Comparison of ENCODE assay signal across 19 mouse cellular contexts in the genomic region with DNA sequence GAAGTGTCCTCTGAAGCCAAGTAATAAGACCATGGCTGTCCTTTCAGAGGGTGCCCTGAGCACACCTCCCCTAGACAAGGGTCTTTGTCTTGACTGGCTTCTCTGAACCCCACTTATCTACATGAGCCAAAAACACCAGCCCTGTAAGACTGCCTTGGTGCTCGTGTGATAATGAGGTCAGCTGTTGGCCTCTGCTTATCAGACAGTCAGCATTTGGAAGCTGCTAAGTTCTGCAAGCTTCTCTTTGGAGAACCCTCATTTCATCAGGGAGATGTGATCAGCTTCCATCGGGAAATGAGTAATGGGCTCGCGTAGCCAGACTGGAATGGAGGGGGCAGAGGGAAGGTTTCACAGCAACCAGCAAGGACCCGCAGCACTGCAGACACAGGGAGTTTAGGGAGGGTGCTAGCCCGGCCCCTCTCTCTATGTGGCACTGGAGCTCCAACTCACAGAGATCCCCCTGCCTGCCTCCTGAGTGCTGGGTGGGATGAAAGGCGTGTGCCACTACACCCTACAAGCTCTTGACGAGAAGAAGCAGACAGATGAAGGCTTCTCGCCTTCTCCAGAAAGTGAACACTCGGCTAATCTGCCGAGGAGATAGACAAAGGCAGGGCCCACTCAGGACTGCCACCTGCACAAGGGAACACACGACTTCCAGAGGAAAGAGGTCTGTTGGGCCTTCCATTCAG. TPM values are rescaled to one million over a fixed set of nuclear protein-coding genes. Genes with fewer than 3 reads are reported as not detected.
DNase-seq lines count a peak whose midpoint lies in the region; ATAC-seq and TF ChIP-seq lines count a peak whose summit lies in the region.
"Had no signal": no experiment of that assay in that cellular context is flagged by ENCODE, and none has a peak within 500 bp of the region (broad histone marks: within the 10 kb centered on the region; RNA-seq: fewer than 3 reads in every experiment).

No protein-coding gene starts in this region.

- H3K27ac ChIP-seq in intestine, embryonic 15.5 days = no peak overlapping the region
- no peak overlapping the region for H3K27ac ChIP-seq in intestine, postnatal 0 days (ENCODE audit: low read depth, low read length)
- H3K27ac ChIP-seq in liver, embryonic 16.5 days (ENCODE audit: low read length) = peak overlapping the region; percentile 100
- H3K27ac ChIP-seq in midbrain, postnatal 0 days (ENCODE audit: low read depth, low read length) = no peak overlapping the region
- H3K27ac ChIP-seq: forebrain, embryonic 12.5 days; limb, embryonic 12.5 days; neural tube, embryonic 12.5 days had no signal

- peak; percentile 76 for DNase-seq in MEL-GATA-1-ER (ENCODE audit: extremely low read depth, low read depth)
- no peak for DNase-seq in embryo, embryonic 10.5 days (ENCODE audit: low spot score)
- DNase-seq in urinary bladder, adult 18-20 months (ENCODE audit: low spot score in 2 of 2) = no peak
- DNase-seq in midbrain, postnatal 0 days (ENCODE audit: low spot score) = no peak
- DNase-seq: cerebellum, adult 9-11 months; heart, postnatal 4 days; kidney, postnatal 14 days; lung, postnatal 36 days; midbrain, embryonic 14.5 days; thymus, postnatal 14 days had no signal

- no peak overlapping the region for H3K4me2 ChIP-seq in intestine, embryonic 15.5 days (replicated peaks)
- H3K4me2 ChIP-seq in intestine, postnatal 0 days (replicated peaks; ENCODE audit: low read depth) = no peak overlapping the region
- H3K4me2 ChIP-seq in liver, embryonic 16.5 days (ENCODE audit: low read depth, low read length) = peak overlapping the region; percentile 83
- H3K4me2 ChIP-seq in midbrain, postnatal 0 days (ENCODE audit: low read depth, low read length, poor library complexity, severe bottlenecking) = no peak overlapping the region
- H3K4me2 ChIP-seq: forebrain, embryonic 12.5 days; limb, embryonic 12.5 days; neural tube, embryonic 12.5 days had no signal

- no peaks in the 10 kb centered on the region for H3K4me1 ChIP-seq in intestine, embryonic 15.5 days (replicated peaks)
- H3K4me1 ChIP-seq in intestine, postnatal 0 days (replicated peaks; ENCODE audit: control insufficient read depth, insufficient read depth, low read length) = no peaks in the 10 kb centered on the region
- peaks cover 50% of the 10 kb centered on the region for H3K4me1 ChIP-seq in liver, embryonic 16.5 days (ENCODE audit: control insufficient read depth, low read depth, low read length)
- no peaks in the 10 kb centered on the region for H3K4me1 ChIP-seq in midbrain, postnatal 0 days (ENCODE audit: insufficient read depth, low read length)
- H3K4me1 ChIP-seq: forebrain, embryonic 12.5 days; limb, embryonic 12.5 days; neural tube, embryonic 12.5 days had no signal

- H3K4me3 ChIP-seq in intestine, embryonic 15.5 days (replicated peaks) = no peak overlapping the region
- no peak overlapping the region for H3K4me3 ChIP-seq in intestine, postnatal 0 days (ENCODE audit: low read depth, low read length)
- H3K4me3 ChIP-seq in liver, embryonic 16.5 days (ENCODE audit: low read depth, low read length) = peak overlapping the region; percentile 80
- no peak overlapping the region for H3K4me3 ChIP-seq in midbrain, postnatal 0 days (ENCODE audit: low read depth, low read length)
- H3K4me3 ChIP-seq: forebrain, embryonic 12.5 days; limb, embryonic 12.5 days; neural tube, embryonic 12.5 days had no signal

- H3K9me3 ChIP-seq in intestine, embryonic 15.5 days = no peaks in the 10 kb centered on the region
- no peaks in the 10 kb centered on the region for H3K9me3 ChIP-seq in intestine, postnatal 0 days (ENCODE audit: control insufficient read depth)
- no peaks in the 10 kb centered on the region for H3K9me3 ChIP-seq in liver, embryonic 16.5 days (replicated peaks; ENCODE audit: control insufficient read depth, low read length)
- no peaks in the 10 kb centered on the region for H3K9me3 ChIP-seq in midbrain, postnatal 0 days (ENCODE audit: low read length)
- H3K9me3 ChIP-seq: forebrain, embryonic 12.5 days; limb, embryonic 12.5 days; neural tube, embryonic 12.5 days had no signal

- no peak overlapping the region for H3K9ac ChIP-seq in intestine, embryonic 15.5 days
- no peak overlapping the region for H3K9ac ChIP-seq in intestine, postnatal 0 days (ENCODE audit: low read depth, low read length)
- peak overlapping the region; percentile 61 for H3K9ac ChIP-seq in liver, embryonic 16.5 days (ENCODE audit: low read depth, low read length)
- H3K9ac ChIP-seq in midbrain, postnatal 0 days (replicated peaks; ENCODE audit: low read length, poor library complexity, severe bottlenecking) = no peak overlapping the region
- H3K9ac ChIP-seq: forebrain, embryonic 12.5 days; limb, embryonic 12.5 days; neural tube, embryonic 12.5 days had no signal

- 81% methylated on average over 12 of the region's 12 CpGs for WGBS in intestine, embryonic 15.5 days
- 85% methylated on average over 12 of the region's 12 CpGs for WGBS in intestine, postnatal 0 days
- 21% methylated on average over 12 of the region's 12 CpGs for WGBS in liver, embryonic 16.5 days (ENCODE audit: insufficient replicate concordance)
- 92% methylated on average over 12 of the region's 12 CpGs for WGBS in midbrain, postnatal 0 days

- H3K36me3 ChIP-seq in intestine, embryonic 15.5 days = no peaks in the 10 kb centered on the region
- peaks cover 16% of the 10 kb centered on the region; the same call in 1 of the 2 replicates for H3K36me3 ChIP-seq in intestine, postnatal 0 days (ENCODE audit: control insufficient read depth, insufficient read depth)
- H3K36me3 ChIP-seq in liver, embryonic 16.5 days (ENCODE audit: control insufficient read depth, insufficient read depth) = peaks cover 48% of the 10 kb centered on the region
- peaks cover 18% of the 10 kb centered on the region for H3K36me3 ChIP-seq in midbrain, postnatal 0 days (ENCODE audit: insufficient read depth, low read length)

- peak; percentile 55; the same call in 1 of the 2 replicates for ATAC-seq in intestine, embryonic 15.5 days
- no peak for ATAC-seq in intestine, postnatal 0 days
- peak; percentile 68 for ATAC-seq in erythroblast, adult 5-6 weeks (replicated peaks; ENCODE audit: low FRiP score, poor library complexity, severe bottlenecking)
- ATAC-seq in liver, embryonic 16.5 days (ENCODE audit: low read depth) = peak; percentile 81
- ATAC-seq in midbrain, postnatal 0 days (ENCODE audit: low FRiP score) = no peak
- ATAC-seq: CD4-positive, CD25-positive, alpha-beta regulatory T cell, adult 4 months; inflammation-experienced regulatory T-cells, adult 6 months had no signal

- no peak for TF ChIP-seq CTCF in intestine, postnatal 0 days (IDR thresholded peaks at IDR 0.05; ENCODE audit: low read depth)
- TF ChIP-seq CTCF in midbrain, postnatal 0 days (IDR thresholded peaks at IDR 0.05) = no peak

- H3K27me3 ChIP-seq in intestine, embryonic 15.5 days (replicated peaks) = no peaks in the 10 kb centered on the region
- no peaks in the 10 kb centered on the region for H3K27me3 ChIP-seq in intestine, postnatal 0 days (replicated peaks; ENCODE audit: control insufficient read depth, insufficient read depth, low read length)
- H3K27me3 ChIP-seq in liver, embryonic 16.5 days (ENCODE audit: control insufficient read depth, insufficient read depth, low read depth, low read length) = no peaks in the 10 kb centered on the region
- no peaks in the 10 kb centered on the region for H3K27me3 ChIP-seq in midbrain, postnatal 0 days (ENCODE audit: insufficient read depth, low read length)
- H3K27me3 ChIP-seq: forebrain, embryonic 12.5 days; limb, embryonic 12.5 days; neural tube, embryonic 12.5 days had no signal

RNA-seq across cellular contexts. Expression of gene Bccip, which starts 11.0 kb away (rescaled TPM):
- 165 TPM in 2 replicates for polyA plus RNA-seq in intestine, embryonic 15.5 days (2015; fragmentation: Nextera tagmentation; extraction: Ambion mirVana)
- polyA plus RNA-seq in intestine, postnatal 0 days (2015; fragmentation: Nextera tagmentation; extraction: Ambion mirVana) = 91.4 and 92.6 TPM in 2 replicates
- total RNA-seq in erythroblast, adult 5-6 weeks (2015; ENCODE audit: low replicate concordance) = 20.7 and 26.1 TPM in 2 replicates
- total RNA-seq in erythroblast, adult 5-6 weeks (2017; ENCODE audit: low replicate concordance) = 21.2 and 30.1 TPM in 2 replicates
- 64.3 and 75.7 TPM in 2 replicates for polyA plus RNA-seq in liver, embryonic 16.5 days (2015; fragmentation: Nextera tagmentation; extraction: Ambion mirVana)
- 20.9 and 27.6 TPM in 2 replicates for total RNA-seq in midbrain, postnatal 0 days (2014; rRNA removed)
- polyA plus RNA-seq in midbrain, postnatal 0 days (2015; fragmentation: Nextera tagmentation; extraction: Ambion mirVana) = 91.0 and 95.1 TPM in 2 replicates

RNA-seq across cellular contexts. Expression of gene Uros, which starts 11.7 kb away (rescaled TPM):
- 33.6 and 34.7 TPM in 2 replicates for polyA plus RNA-seq in intestine, embryonic 15.5 days (2015; fragmentation: Nextera tagmentation; extraction: Ambion mirVana)
- 12.1 and 12.4 TPM in 2 replicates for polyA plus RNA-seq in intestine, postnatal 0 days (2015; fragmentation: Nextera tagmentation; extraction: Ambion mirVana)
- 195 and 213 TPM in 2 replicates for total RNA-seq in erythroblast, adult 5-6 weeks (2015; ENCODE audit: low replicate concordance)
- total RNA-seq in erythroblast, adult 5-6 weeks (2017; ENCODE audit: low replicate concordance) = 278 and 315 TPM in 2 replicates
- 149 and 158 TPM in 2 replicates for polyA plus RNA-seq in liver, embryonic 16.5 days (2015; fragmentation: Nextera tagmentation; extraction: Ambion mirVana)
- 17.4 and 25.9 TPM in 2 replicates for total RNA-seq in midbrain, postnatal 0 days (2014; rRNA removed)
- polyA plus RNA-seq in midbrain, postnatal 0 days (2015; fragmentation: Nextera tagmentation; extraction: Ambion mirVana) = 38.0 and 40.6 TPM in 2 replicates

RNA-seq across cellular contexts. Expression of gene Mmp21, which starts 18.3 kb away (rescaled TPM):
- polyA plus RNA-seq in intestine, embryonic 15.5 days (2015; fragmentation: Nextera tagmentation; extraction: Ambion mirVana) = 0.09 TPM in 1 of 2 replicates, not detected in the other
- polyA plus RNA-seq in intestine, postnatal 0 days (2015; fragmentation: Nextera tagmentation; extraction: Ambion mirVana) = 0.08 TPM in 1 of 2 replicates, not detected in the other
- total RNA-seq in erythroblast, adult 5-6 weeks (2015; ENCODE audit: low replicate concordance) = 0.38 and 1.0 TPM in 2 replicates
- 2.1 and 3.8 TPM in 2 replicates for total RNA-seq in erythroblast, adult 5-6 weeks (2017; ENCODE audit: low replicate concordance)
- polyA plus RNA-seq in liver, embryonic 16.5 days (2015; fragmentation: Nextera tagmentation; extraction: Ambion mirVana) = 0.04 TPM in 1 of 2 replicates, not detected in the other
- total RNA-seq in midbrain, postnatal 0 days (2014; rRNA removed) = 0.09 TPM in 1 of 2 replicates, not detected in the other
- not detected in 2 replicates for polyA plus RNA-seq in midbrain, postnatal 0 days (2015; fragmentation: Nextera tagmentation; extraction: Ambion mirVana)
- total RNA-seq: heart, postnatal 4 days had no signal
- polyA plus RNA-seq: forebrain, embryonic 12.5 days; inflammation-experienced regulatory T-cells, adult 6 months; limb, embryonic 12.5 days; neural tube, embryonic 12.5 days had no signal

Comparison
In these comparisons a context has a peak if more than half of its experiments do, and no peak if none do; other contexts are left out.
1. ATAC-seq: peak in intestine, embryonic 15.5 days (single experiment), erythroblast, adult 5-6 weeks (single experiment) and liver, embryonic 16.5 days (single experiment); none in intestine, postnatal 0 days (single experiment) and midbrain, postnatal 0 days (single experiment).